Mouse (Mus musculus): Measurements from ENCODE around the gene Gpr141. TPM values are rescaled to one million over a fixed set of nuclear protein-coding genes. Genes with fewer than 3 reads are reported as not detected.

The Gpr141 gene
- polyA plus RNA-seq, 1 experiment, result 0.01 TPM

DNA sequence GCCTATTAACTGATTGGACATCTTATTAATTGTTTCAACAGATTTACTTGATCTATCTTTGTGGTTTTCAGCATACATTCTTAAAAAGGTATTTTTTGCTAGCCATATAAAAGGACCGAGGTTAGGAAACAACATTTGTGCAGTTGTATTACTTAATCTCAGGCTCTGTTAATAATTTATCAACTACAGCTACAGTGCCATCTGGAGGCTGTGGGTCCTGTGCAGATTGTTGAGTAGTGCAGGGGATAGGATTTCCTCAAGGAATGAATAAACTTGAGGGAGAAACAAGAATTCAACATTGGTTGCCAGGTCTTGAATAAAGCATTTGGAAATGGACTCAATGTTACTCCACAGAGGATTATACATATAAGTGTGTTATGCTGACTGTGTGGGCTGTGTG is 53.9 kb downstream of the Gpr141 start:
- Histone ChIP-seq H3K27me3 (ENCODE audit: control insufficient read depth, insufficient read depth, insufficient read length) (no peaks in the 10 kb centered on the region), H3K79me2 (ENCODE audit: control insufficient read depth, insufficient read depth) (no peaks in the 10 kb centered on the region), H3K4me3 (ENCODE audit: insufficient read depth, poor library complexity, severe bottlenecking) (no peak overlapping the region), H3K36me3 (ENCODE audit: control insufficient read depth, insufficient read depth) (no peaks in the 10 kb centered on the region), H3K79me3 (ENCODE audit: low read depth) (no peaks in the 10 kb centered on the region), H3ac (ENCODE audit: control insufficient read depth, insufficient read length, low read depth) (no peak overlapping the region)
- TF ChIP-seq CTCF (IDR thresholded peaks at IDR 0.05; ENCODE audit: control insufficient read depth, insufficient read depth, insufficient read length) (no peak), USF1 (IDR thresholded peaks at IDR 0.05; ENCODE audit: low read depth) (no peak), MYOG (IDR thresholded peaks at IDR 0.05; ENCODE audit: control insufficient read depth, extremely low read depth, insufficient read length) (no peak), MYOD1 (IDR thresholded peaks at IDR 0.05; ENCODE audit: control insufficient read depth, insufficient read length, low read depth) (no peak), CEBPB (IDR thresholded peaks at IDR 0.05; ENCODE audit: low read depth) (no peak), MAX (IDR thresholded peaks at IDR 0.05) (no peak), FOSL1 (IDR thresholded peaks at IDR 0.05; ENCODE audit: insufficient read depth, low read length, poor library complexity, severe bottlenecking) (no peak)

DNA sequence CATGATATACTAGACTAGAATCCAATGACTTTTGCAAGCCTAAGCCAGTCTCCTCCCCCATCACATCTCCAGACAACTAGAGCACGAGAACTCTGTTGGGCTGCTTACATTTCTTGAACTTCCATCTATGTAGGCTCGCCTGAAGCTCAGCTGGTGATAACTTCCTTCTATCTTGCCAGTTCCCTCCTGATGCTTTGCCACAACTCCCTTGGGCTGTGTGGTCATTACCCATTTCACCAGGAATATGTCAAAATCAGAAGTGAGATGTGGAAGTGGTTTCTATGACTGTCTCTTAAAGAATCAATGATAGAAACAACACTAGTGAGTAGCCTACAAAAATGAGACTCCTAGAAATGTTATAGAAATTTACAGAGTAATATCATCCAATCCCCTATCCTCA is 56.9 kb downstream of the Gpr141 start:
- Histone ChIP-seq H3K4me3 (ENCODE audit: insufficient read depth, poor library complexity, severe bottlenecking) (no peak overlapping the region), H3K27me3 (ENCODE audit: control insufficient read depth, insufficient read depth, insufficient read length) (no peaks in the 10 kb centered on the region), H3K79me2 (ENCODE audit: control insufficient read depth, insufficient read depth) (no peaks in the 10 kb centered on the region), H3K79me3 (ENCODE audit: low read depth) (no peaks in the 10 kb centered on the region), H3ac (ENCODE audit: control insufficient read depth, insufficient read length, low read depth) (no peak overlapping the region), H3K36me3 (ENCODE audit: control insufficient read depth, insufficient read depth) (no peaks in the 10 kb centered on the region)
- TF ChIP-seq MYOG (IDR thresholded peaks at IDR 0.05; ENCODE audit: control insufficient read depth, extremely low read depth, insufficient read length), result no peak
- no peak for TF ChIP-seq FOSL1 (IDR thresholded peaks at IDR 0.05; ENCODE audit: insufficient read depth, low read length, poor library complexity, severe bottlenecking)
- TF ChIP-seq MAX (IDR thresholded peaks at IDR 0.05), result no peak
- no peak for TF ChIP-seq MYOD1 (IDR thresholded peaks at IDR 0.05; ENCODE audit: control insufficient read depth, insufficient read length, low read depth)
- TF ChIP-seq CEBPB (IDR thresholded peaks at IDR 0.05; ENCODE audit: low read depth), result no peak
- no peak for TF ChIP-seq CTCF (IDR thresholded peaks at IDR 0.05; ENCODE audit: control insufficient read depth, insufficient read depth, insufficient read length)
- no peak for TF ChIP-seq USF1 (IDR thresholded peaks at IDR 0.05; ENCODE audit: low read depth)

DNA sequence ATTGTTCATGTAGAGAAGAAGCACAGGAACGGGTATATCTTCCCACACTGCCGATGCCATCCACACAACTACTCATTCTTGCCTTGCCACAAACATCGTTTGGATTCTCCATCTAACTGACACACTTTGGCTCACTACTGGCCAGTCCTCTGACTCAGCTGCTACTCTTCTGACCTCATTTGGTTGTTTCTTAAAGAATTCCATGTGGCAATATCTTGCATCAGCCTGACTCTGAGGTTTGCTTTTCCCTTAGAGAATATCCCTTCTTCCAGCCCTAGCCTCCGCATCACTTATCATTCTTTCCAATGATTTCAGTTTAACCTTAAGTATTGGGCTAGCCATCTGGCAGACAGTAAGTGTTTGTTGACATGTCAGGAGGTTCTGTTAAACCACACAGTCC is 59.8 kb downstream of the Gpr141 start:
- Histone ChIP-seq H3K4me3 (ENCODE audit: insufficient read depth, poor library complexity, severe bottlenecking) (no peak overlapping the region), H3K79me3 (ENCODE audit: low read depth) (no peaks in the 10 kb centered on the region), H3ac (ENCODE audit: control insufficient read depth, insufficient read length, low read depth) (no peak overlapping the region), H3K79me2 (ENCODE audit: control insufficient read depth, insufficient read depth) (no peaks in the 10 kb centered on the region), H3K36me3 (ENCODE audit: control insufficient read depth, insufficient read depth) (no peaks in the 10 kb centered on the region), H3K27me3 (ENCODE audit: control insufficient read depth, insufficient read depth, insufficient read length) (no peaks in the 10 kb centered on the region)
- TF ChIP-seq MYOG (IDR thresholded peaks at IDR 0.05; ENCODE audit: control insufficient read depth, extremely low read depth, insufficient read length), result no peak
- TF ChIP-seq MYOD1 (IDR thresholded peaks at IDR 0.05; ENCODE audit: control insufficient read depth, insufficient read length, low read depth), result no peak
- TF ChIP-seq USF1 (IDR thresholded peaks at IDR 0.05; ENCODE audit: low read depth), result no peak
- no peak for TF ChIP-seq FOSL1 (IDR thresholded peaks at IDR 0.05; ENCODE audit: insufficient read depth, low read length, poor library complexity, severe bottlenecking)
- TF ChIP-seq CTCF (IDR thresholded peaks at IDR 0.05; ENCODE audit: control insufficient read depth, insufficient read depth, insufficient read length), result no peak
- no peak for TF ChIP-seq MAX (IDR thresholded peaks at IDR 0.05)
- TF ChIP-seq CEBPB (IDR thresholded peaks at IDR 0.05; ENCODE audit: low read depth), result no peak

DNA sequence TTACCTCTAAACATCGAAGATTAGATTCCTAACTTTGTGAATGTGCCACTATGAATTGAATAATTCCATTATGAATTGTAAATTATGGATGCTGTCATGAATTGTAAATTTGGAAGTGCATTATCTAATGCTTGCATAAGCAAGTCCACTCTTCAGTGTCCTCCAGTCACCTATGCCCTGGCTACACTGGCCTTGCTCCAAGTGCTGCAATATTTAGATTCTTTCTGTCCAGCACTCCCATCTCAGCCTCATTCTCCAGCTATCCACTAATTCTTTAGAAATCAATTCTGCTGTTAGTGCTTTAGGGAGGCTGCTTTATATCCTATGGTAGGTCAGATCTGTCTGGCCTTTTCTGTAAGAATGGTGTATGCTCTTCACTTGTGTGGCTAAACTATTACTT is 60.8 kb downstream of the Gpr141 start:
- Histone ChIP-seq H3ac (ENCODE audit: control insufficient read depth, insufficient read length, low read depth) (no peak overlapping the region), H3K4me3 (ENCODE audit: insufficient read depth, poor library complexity, severe bottlenecking) (no peak overlapping the region)
- TF ChIP-seq USF1 (IDR thresholded peaks at IDR 0.05; ENCODE audit: low read depth) (no peak), MYOD1 (IDR thresholded peaks at IDR 0.05; ENCODE audit: control insufficient read depth, insufficient read length, low read depth) (no peak), FOSL1 (IDR thresholded peaks at IDR 0.05; ENCODE audit: insufficient read depth, low read length, poor library complexity, severe bottlenecking) (no peak), CEBPB (IDR thresholded peaks at IDR 0.05; ENCODE audit: low read depth) (no peak), CTCF (IDR thresholded peaks at IDR 0.05; ENCODE audit: control insufficient read depth, insufficient read depth, insufficient read length) (no peak), MAX (IDR thresholded peaks at IDR 0.05) (no peak), MYOG (IDR thresholded peaks at IDR 0.05; ENCODE audit: control insufficient read depth, extremely low read depth, insufficient read length) (no peak)

DNA sequence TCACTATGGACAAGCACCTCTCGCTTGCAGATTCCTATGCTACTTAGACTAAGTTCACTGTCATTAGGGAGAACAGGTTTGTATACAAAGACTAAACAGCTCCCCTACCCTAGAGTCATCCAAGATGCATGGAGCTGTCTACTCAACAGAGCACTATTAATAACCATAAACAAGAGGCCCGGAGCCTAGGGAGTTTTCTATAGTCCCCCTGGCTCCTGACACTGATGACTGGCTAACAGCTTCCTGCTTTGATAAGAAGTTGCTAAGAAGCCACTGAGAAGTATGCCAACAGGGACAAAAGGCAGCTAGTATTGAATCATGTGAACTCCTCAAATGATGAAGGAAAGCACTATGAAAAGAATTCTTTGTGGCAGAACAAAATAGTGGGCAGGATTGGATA is 78.3 kb downstream of the Gpr141 start:
- no peak overlapping the region for H3ac ChIP-seq (ENCODE audit: control insufficient read depth, insufficient read length, low read depth)
- no peaks in the 10 kb centered on the region for H3K79me2 ChIP-seq (ENCODE audit: control insufficient read depth, insufficient read depth)
- H3K27me3 ChIP-seq (ENCODE audit: control insufficient read depth, insufficient read depth, insufficient read length), result no peaks in the 10 kb centered on the region
- no peak overlapping the region for H3K4me3 ChIP-seq (ENCODE audit: insufficient read depth, poor library complexity, severe bottlenecking)
- TF ChIP-seq CEBPB (IDR thresholded peaks at IDR 0.05; ENCODE audit: low read depth), result no peak
- no peak for TF ChIP-seq MYOD1 (IDR thresholded peaks at IDR 0.05; ENCODE audit: control insufficient read depth, insufficient read length, low read depth)
- no peak for TF ChIP-seq CTCF (IDR thresholded peaks at IDR 0.05; ENCODE audit: control insufficient read depth, insufficient read depth, insufficient read length)
- TF ChIP-seq MYOG (IDR thresholded peaks at IDR 0.05; ENCODE audit: control insufficient read depth, extremely low read depth, insufficient read length), result no peak
- TF ChIP-seq USF1 (IDR thresholded peaks at IDR 0.05; ENCODE audit: low read depth), result no peak
- TF ChIP-seq FOSL1 (IDR thresholded peaks at IDR 0.05; ENCODE audit: insufficient read depth, low read length, poor library complexity, severe bottlenecking), result no peak
- H3K79me3 ChIP-seq (ENCODE audit: low read depth), result no peaks in the 10 kb centered on the region
- no peaks in the 10 kb centered on the region for H3K36me3 ChIP-seq (ENCODE audit: control insufficient read depth, insufficient read depth)

More for the DNA sequence above, 60.8 kb downstream of the Gpr141 start:
- no peaks in the 10 kb centered on the region for H3K27me3 ChIP-seq (ENCODE audit: control insufficient read depth, insufficient read depth, insufficient read length)
- no peaks in the 10 kb centered on the region for H3K79me3 ChIP-seq (ENCODE audit: low read depth)
- H3K36me3 ChIP-seq (ENCODE audit: control insufficient read depth, insufficient read depth), result no peaks in the 10 kb centered on the region
- H3K79me2 ChIP-seq (ENCODE audit: control insufficient read depth, insufficient read depth), result no peaks in the 10 kb centered on the region

DNA sequence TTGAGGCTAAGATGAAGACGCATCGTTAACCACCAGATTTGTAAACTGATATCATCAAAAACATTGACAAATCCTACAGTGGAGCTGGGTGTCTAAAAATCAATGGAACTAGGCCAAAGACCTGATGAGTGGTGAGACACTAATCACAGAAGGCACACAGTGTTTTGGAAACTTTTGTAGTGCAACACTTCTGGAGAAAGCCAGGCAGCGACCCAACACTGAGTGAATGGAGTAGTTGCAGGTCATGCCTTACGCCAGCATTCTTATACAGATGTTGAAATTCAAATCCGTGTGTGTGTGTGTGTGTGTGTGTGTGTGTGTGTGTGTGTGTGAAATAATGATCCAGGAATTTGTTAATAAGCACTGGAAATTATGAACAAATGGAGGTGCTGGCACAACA is 79.5 kb downstream of the Gpr141 start:
- Histone ChIP-seq H3K79me3 (ENCODE audit: low read depth) (no peaks in the 10 kb centered on the region), H3K27me3 (ENCODE audit: control insufficient read depth, insufficient read depth, insufficient read length) (no peaks in the 10 kb centered on the region), H3K36me3 (ENCODE audit: control insufficient read depth, insufficient read depth) (no peaks in the 10 kb centered on the region), H3K79me2 (ENCODE audit: control insufficient read depth, insufficient read depth) (no peaks in the 10 kb centered on the region), H3ac (ENCODE audit: control insufficient read depth, insufficient read length, low read depth) (no peak overlapping the region), H3K4me3 (ENCODE audit: insufficient read depth, poor library complexity, severe bottlenecking) (no peak overlapping the region)
- TF ChIP-seq CEBPB (IDR thresholded peaks at IDR 0.05; ENCODE audit: low read depth) (no peak), MYOG (IDR thresholded peaks at IDR 0.05; ENCODE audit: control insufficient read depth, extremely low read depth, insufficient read length) (no peak), MAX (IDR thresholded peaks at IDR 0.05) (no peak), CTCF (IDR thresholded peaks at IDR 0.05; ENCODE audit: control insufficient read depth, insufficient read depth, insufficient read length) (no peak), USF1 (IDR thresholded peaks at IDR 0.05; ENCODE audit: low read depth) (no peak), FOSL1 (IDR thresholded peaks at IDR 0.05; ENCODE audit: insufficient read depth, low read length, poor library complexity, severe bottlenecking) (no peak), MYOD1 (IDR thresholded peaks at IDR 0.05; ENCODE audit: control insufficient read depth, insufficient read length, low read depth) (no peak)
